Mouse (Mus musculus) central nervous system, embryonic 11.5 days (tissue): ENCODE data around the gene Gm10974. TPM values are rescaled to one million over a fixed set of nuclear protein-coding genes. Genes with fewer than 3 reads are reported as not detected.

Source experiments
- polyA plus RNA-seq: library from polyadenylated mRNA; depleted of rRNA; stranded (reverse); fragments of >200 nt; gene quantifications from 2 replicates; pipeline ENCODE4 v1.2.3, GENCODE M21; 2012; rRNA removed

Gm10974 gene
- not detected in 2 replicates for polyA plus RNA-seq

DNA sequence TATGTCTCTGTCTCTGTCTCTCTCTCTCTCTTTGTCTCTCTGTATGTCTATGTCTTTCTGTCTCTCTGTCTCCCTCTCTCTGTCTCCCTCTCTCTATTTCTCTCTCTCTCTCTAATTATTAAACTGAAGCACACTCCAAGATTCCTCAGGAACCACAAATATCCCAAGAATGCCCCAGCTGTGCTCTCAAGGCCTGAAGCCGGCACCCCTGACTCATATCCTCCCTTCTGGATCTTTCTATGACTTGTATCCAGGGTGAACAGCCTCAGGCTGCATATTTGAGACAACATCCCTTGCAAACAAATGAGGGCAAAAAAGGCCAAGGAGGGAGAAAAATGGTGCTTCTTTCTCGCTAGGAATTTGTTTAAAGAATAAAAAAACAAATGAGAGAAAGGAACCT, at the start of gene Gm10974:
TSS of gene Gm10974 (plus strand) at position 2 of the 400 bp plus-strand sequence.

DNA sequence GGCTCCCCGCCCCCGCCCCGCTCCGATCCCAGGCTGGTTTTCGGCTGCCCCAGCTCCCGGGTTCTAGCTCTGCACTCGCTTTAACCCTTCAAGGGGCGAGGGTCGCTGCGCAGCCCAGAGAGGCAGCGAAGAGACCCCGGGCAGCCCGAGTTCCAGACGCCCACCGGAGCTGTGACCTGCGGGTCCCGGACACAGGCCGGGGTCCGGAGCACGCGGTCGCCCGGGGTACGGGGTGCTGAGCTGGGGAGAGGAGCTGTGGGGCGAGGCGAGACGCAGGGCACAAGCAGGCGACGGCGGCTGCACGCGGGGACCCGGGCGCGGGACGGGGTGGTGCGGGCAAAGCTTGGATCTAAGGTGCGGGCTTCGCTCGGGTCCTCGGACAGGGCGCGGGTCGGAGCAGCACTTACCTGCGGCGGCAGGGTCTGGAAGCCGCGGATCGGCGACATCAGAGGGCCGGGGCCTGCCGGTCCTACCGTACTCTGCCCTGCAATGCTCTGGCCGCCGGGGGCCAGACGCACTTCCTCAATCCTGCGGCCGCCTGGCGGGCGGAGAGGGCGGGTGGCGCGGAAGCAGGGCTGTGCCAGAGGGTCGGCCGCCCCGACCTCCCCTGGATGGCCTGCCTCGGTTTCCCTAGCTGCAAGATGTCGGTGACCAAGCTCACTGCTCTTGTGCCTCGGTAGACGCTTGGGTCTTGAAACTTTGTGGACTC, 22.3 kb downstream of the Gm10974 start, which contains the start of gene Lrrk1:
TSS of gene Lrrk1 (minus strand) at position 538 of the 709 bp plus-strand sequence.

DNA sequence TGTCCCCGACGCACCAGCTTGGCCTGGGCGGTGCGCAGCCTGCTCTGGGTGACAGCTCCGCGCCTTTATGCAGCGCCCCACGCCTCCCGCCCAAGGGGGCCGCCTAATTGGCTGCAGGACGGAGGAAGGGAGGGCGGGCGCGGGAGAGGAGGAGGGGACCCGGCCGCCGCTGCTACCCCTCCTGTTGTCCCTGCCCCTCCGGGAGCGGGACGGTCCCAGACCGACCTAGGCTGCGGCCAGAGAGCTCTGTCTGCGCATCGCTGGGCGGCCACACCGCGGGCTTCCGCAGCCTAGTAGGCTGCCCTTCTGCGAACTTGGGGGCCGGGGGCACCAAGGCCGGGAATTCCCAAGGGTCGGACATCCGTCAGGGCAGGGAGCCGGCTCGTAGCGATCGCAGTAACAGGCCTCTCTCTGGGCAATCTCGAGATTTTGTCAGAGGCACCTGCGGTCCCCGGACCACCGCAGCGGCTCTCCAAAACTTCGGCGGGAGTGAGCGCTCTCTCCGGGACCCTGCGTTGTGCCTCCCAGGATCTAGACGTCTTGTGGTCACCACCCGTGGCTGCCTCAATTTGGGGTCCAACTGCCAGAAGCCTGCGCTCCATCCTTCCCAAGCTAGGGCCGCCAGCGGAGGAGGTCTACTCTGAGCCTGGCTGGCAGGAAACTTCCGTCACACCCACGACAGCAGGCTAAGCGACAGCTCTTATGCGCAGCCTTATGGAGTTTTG, 61.9 kb downstream of the Gm10974 start, which contains the start of gene Aldh1a3:
TSS of gene Aldh1a3 (minus strand) at position 81 of the 725 bp plus-strand sequence.

Other genes with a start within 250 kb of the Gm10974 start
- gene Lrrk1, start 22.4 kb downstream of the Gm10974 start, polyA plus RNA-seq = 3.9 and 6.2 TPM in 2 replicates
- 1.3 and 2.4 TPM in 2 replicates for gene Aldh1a3, start 61.6 kb downstream of the Gm10974 start, polyA plus RNA-seq